Mouse (Mus musculus): Measurements from ENCODE around the gene Zfp882. TPM values are rescaled to one million over a fixed set of nuclear protein-coding genes. Genes with fewer than 3 reads are reported as not detected.
A peak's percentile ranks its signal among the peaks of the same experiment; 100 is the strongest.
"Not testable (repeated sequence)": the region's sequence is repeated elsewhere in the genome, so short reads cannot be mapped to it uniquely, and the experiment has no call there.

The Zfp882 gene
- polyA plus RNA-seq, 1 experiment from 2014 or later, result 21.1 TPM

- Histone ChIP-seq H3K9me3 (no peaks in the 10 kb centered on the region), H3K27me3 (replicated peaks) (no peaks in the 10 kb centered on the region), H3K4me2 (no peak overlapping the region), H3K9ac (no peak overlapping the region), H3K4me3 (no peak overlapping the region), H3K36me3 (replicated peaks) (peaks cover 25% of the 10 kb centered on the region), H3K4me1 (peaks cover 13% of the 10 kb centered on the region), H3K27ac (no peak overlapping the region)
- WGBS, result 91% methylated on average over 3 of the region's 3 CpGs
- ATAC-seq (replicated peaks), result no peak
Measured at GRCm38 (mm10) chr8:71926551-71926950, 18.1 kb downstream of the Zfp882 start.

- Histone ChIP-seq H3K27ac (no peak overlapping the region), H3K4me2 (no peak overlapping the region), H3K9me3 (no peaks in the 10 kb centered on the region), H3K4me3 (no peak overlapping the region), H3K9ac (no peak overlapping the region), H3K4me1 (peaks cover 13% of the 10 kb centered on the region), H3K27me3 (replicated peaks) (no peaks in the 10 kb centered on the region), H3K36me3 (replicated peaks) (peaks cover 27% of the 10 kb centered on the region)
- no peak for ATAC-seq (replicated peaks)
Measured at GRCm38 (mm10) chr8:71927779-71928178, 19.4 kb downstream of the Zfp882 start.

- not testable (repeated sequence) for H3K27ac ChIP-seq; H3K9ac ChIP-seq; H3K4me1 ChIP-seq; ATAC-seq (replicated peaks); H3K27me3 ChIP-seq (replicated peaks); H3K4me3 ChIP-seq; H3K36me3 ChIP-seq (replicated peaks); H3K9me3 ChIP-seq; H3K4me2 ChIP-seq
- 84% methylated on average over 2 of the region's 2 CpGs for WGBS
Measured at GRCm38 (mm10) chr8:71938037-71938436, 29.6 kb downstream of the Zfp882 start.

GRCm38 (mm10) chr8:71940293-71941208 is 32.1 kb downstream of the Zfp882 start:
- Histone ChIP-seq H3K9me3 (no peaks in the 10 kb centered on the region), H3K27me3 (replicated peaks) (no peaks in the 10 kb centered on the region), H3K4me1 (no peaks in the 10 kb centered on the region), H3K36me3 (replicated peaks) (no peaks in the 10 kb centered on the region), H3K27ac (no peak overlapping the region), H3K4me2 (no peak overlapping the region), H3K9ac (no peak overlapping the region), H3K4me3 (no peak overlapping the region)
- ATAC-seq (replicated peaks), result no peak
- WGBS, result 86% methylated on average over 2 of the region's 2 CpGs

GRCm38 (mm10) chr8:71941776-71942175 is 33.4 kb downstream of the Zfp882 start:
- no peak overlapping the region for H3K27ac ChIP-seq
- no peak overlapping the region for H3K9ac ChIP-seq
- no peaks in the 10 kb centered on the region for H3K9me3 ChIP-seq
- H3K27me3 ChIP-seq (replicated peaks), result no peaks in the 10 kb centered on the region
- 78% methylated on average over 1 of the region's 1 CpGs for WGBS
- H3K4me3 ChIP-seq, result no peak overlapping the region
- no peak overlapping the region for H3K4me2 ChIP-seq
- no peak for ATAC-seq (replicated peaks)
- H3K4me1 ChIP-seq, result no peaks in the 10 kb centered on the region
- no peaks in the 10 kb centered on the region for H3K36me3 ChIP-seq (replicated peaks)

GRCm38 (mm10) chr8:71948624-71949023 is 40.2 kb downstream of the Zfp882 start:
- Histone ChIP-seq H3K4me3 (no peak overlapping the region), H3K9me3 (no peaks in the 10 kb centered on the region), H3K27ac (no peak overlapping the region), H3K27me3 (replicated peaks) (0 out of 2 replicates have a peak, but pooled peaks cover 4% of the 10 kb centered on the region), H3K9ac (no peak overlapping the region), H3K36me3 (replicated peaks) (no peaks in the 10 kb centered on the region), H3K4me2 (no peak overlapping the region), H3K4me1 (peaks cover 19% of the 10 kb centered on the region)
- WGBS, result 90% methylated on average over 5 of the region's 5 CpGs
- ATAC-seq (replicated peaks), result no peak

GRCm38 (mm10) chr8:71950482-71951221 is 42.2 kb downstream of the Zfp882 start, which contains the start of gene Zfp961:
Zfp961 (plus strand) TSS chr8:71951038.
- Histone ChIP-seq H3K36me3 (replicated peaks) (peaks cover 5% of the 10 kb centered on the region), H3K4me3 (peak within 1 kb of the TSS; percentile 93), H3K9me3 (no peaks in the 10 kb centered on the region), H3K9ac (peak within 1 kb of the TSS; percentile 82), H3K4me2 (peak within 1 kb of the TSS; percentile 64), H3K27me3 (replicated peaks) (0 out of 2 replicates have a peak, but pooled peaks cover 4% of the 10 kb centered on the region), H3K27ac (peak within 1 kb of the TSS; percentile 89), H3K4me1 (peaks cover 19% of the 10 kb centered on the region)
- WGBS, result 4% methylated on average over 34 of the region's 34 CpGs
- ATAC-seq (replicated peaks), result peak; percentile 100

GRCm38 (mm10) chr8:71951436-71952161 is 43.2 kb downstream of the Zfp882 start:
- Histone ChIP-seq H3K4me3 (peak overlapping the region; percentile 93), H3K9ac (peak overlapping the region; percentile 82), H3K27me3 (replicated peaks) (0 out of 2 replicates have a peak, but pooled peaks cover 4% of the 10 kb centered on the region), H3K4me1 (peaks cover 19% of the 10 kb centered on the region), H3K9me3 (no peaks in the 10 kb centered on the region), H3K27ac (peak overlapping the region; percentile 34), H3K4me2 (peak overlapping the region; percentile 64), H3K36me3 (replicated peaks) (peaks cover 5% of the 10 kb centered on the region)
- 43% methylated on average over 14 of the region's 14 CpGs for WGBS
- ATAC-seq (replicated peaks), result no peak

GRCm38 (mm10) chr8:71952489-71952888 is 44.1 kb downstream of the Zfp882 start:
- peak overlapping the region; percentile 64; the same call in 1 of the 2 replicates for H3K4me2 ChIP-seq
- H3K27me3 ChIP-seq (replicated peaks), result 0 out of 2 replicates have a peak, but pooled peaks cover 3% of the 10 kb centered on the region
- no peaks in the 10 kb centered on the region for H3K9me3 ChIP-seq
- H3K9ac ChIP-seq, result no peak overlapping the region
- ATAC-seq (replicated peaks), result no peak
- no peak overlapping the region for H3K4me3 ChIP-seq
- H3K36me3 ChIP-seq (replicated peaks), result peaks cover 5% of the 10 kb centered on the region
- peaks cover 19% of the 10 kb centered on the region for H3K4me1 ChIP-seq
- WGBS, result 100% methylated on average over 1 of the region's 1 CpGs
- H3K27ac ChIP-seq, result no peak overlapping the region

- 95% methylated on average over 16 of the region's 16 CpGs for WGBS
- not testable (repeated sequence) for H3K4me2 ChIP-seq; H3K27me3 ChIP-seq (replicated peaks); H3K9me3 ChIP-seq; H3K4me3 ChIP-seq; H3K36me3 ChIP-seq (replicated peaks); H3K9ac ChIP-seq; ATAC-seq (replicated peaks); H3K27ac ChIP-seq
- peaks cover 19% of the 10 kb centered on the region for H3K4me1 ChIP-seq
Measured at GRCm38 (mm10) chr8:71952961-71953700, 44.7 kb downstream of the Zfp882 start.

GRCm38 (mm10) chr8:71954666-71955065 is 46.3 kb downstream of the Zfp882 start:
- H3K27ac ChIP-seq, result no peak overlapping the region
- peaks cover 19% of the 10 kb centered on the region for H3K4me1 ChIP-seq
- no peak overlapping the region for H3K9ac ChIP-seq
- H3K9me3 ChIP-seq, result no peaks in the 10 kb centered on the region
- H3K36me3 ChIP-seq (replicated peaks), result peaks cover 5% of the 10 kb centered on the region
- H3K4me2 ChIP-seq, result no peak overlapping the region
- no peak overlapping the region for H3K4me3 ChIP-seq
- WGBS, result 96% methylated on average over 9 of the region's 9 CpGs
- H3K27me3 ChIP-seq (replicated peaks), result no peaks in the 10 kb centered on the region
- ATAC-seq (replicated peaks), result no peak
